Mouse (Mus musculus): Measurements from ENCODE around the gene Tanc2. TPM values are rescaled to one million over a fixed set of nuclear protein-coding genes. Genes with fewer than 3 reads are reported as not detected.

Tanc2 gene
- polyA plus RNA-seq, 1 experiment from 2014 or later = 5.6 TPM

DNA sequence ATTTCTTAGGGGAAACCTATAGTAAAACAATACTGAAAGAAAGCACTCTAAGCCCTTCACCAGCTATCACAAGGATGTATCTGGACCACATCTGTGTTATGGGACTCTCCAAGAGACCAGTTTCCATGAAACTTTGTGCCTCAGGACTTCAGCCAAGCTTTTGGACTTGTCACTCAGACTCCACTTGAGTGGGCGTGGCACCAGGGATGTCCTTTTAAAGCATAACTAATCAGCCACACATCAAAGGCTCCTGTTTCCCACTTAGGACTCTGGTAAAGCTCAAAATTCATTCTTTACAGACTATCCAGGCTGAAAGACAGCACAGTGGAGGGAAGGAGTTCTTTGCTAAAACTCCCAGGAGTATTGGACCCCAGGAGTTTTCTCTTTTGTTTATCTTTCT is 89.2 kb downstream of the Tanc2 start:
- DNase-seq (ENCODE audit: low spot score) = no peak

GRCm38 (mm10) chr11:105684747-105685146 is 95.0 kb downstream of the Tanc2 start:
- no peak overlapping the region for H3K27ac ChIP-seq (replicated peaks; ENCODE audit: low read depth, low read length)
- H3K27me3 ChIP-seq (ENCODE audit: control insufficient read depth, insufficient read depth, low read length) = no peaks in the 10 kb centered on the region
- no peak overlapping the region for H3K4me2 ChIP-seq (ENCODE audit: low read depth, severe bottlenecking)
- ATAC-seq (ENCODE audit: insufficient number of reproducible peaks, low FRiP score, low TSS enrichment, low read depth) (no peak), DNase-seq (ENCODE audit: low spot score) (no peak)
- no peaks in the 10 kb centered on the region for H3K9me3 ChIP-seq (ENCODE audit: control insufficient read depth, low read length)
- no peaks in the 10 kb centered on the region for H3K4me1 ChIP-seq (ENCODE audit: control insufficient read depth, insufficient read depth, low read length)
- H3K9ac ChIP-seq (ENCODE audit: low read length) = no peak overlapping the region
- no peaks in the 10 kb centered on the region for H3K36me3 ChIP-seq (ENCODE audit: control insufficient read depth, insufficient read depth, low read length)
- H3K4me3 ChIP-seq (ENCODE audit: low read depth, low read length) = no peak overlapping the region

More for the DNA sequence above, 89.2 kb downstream of the Tanc2 start:
- Histone ChIP-seq H3K4me3 (ENCODE audit: low read depth, low read length) (no peak overlapping the region), H3K27ac (replicated peaks; ENCODE audit: low read depth, low read length) (no peak overlapping the region), H3K4me1 (ENCODE audit: control insufficient read depth, insufficient read depth, low read length) (no peaks in the 10 kb centered on the region), H3K9ac (ENCODE audit: low read length) (no peak overlapping the region), H3K36me3 (ENCODE audit: control insufficient read depth, insufficient read depth, low read length) (no peaks in the 10 kb centered on the region), H3K27me3 (ENCODE audit: control insufficient read depth, insufficient read depth, low read length) (no peaks in the 10 kb centered on the region), H3K9me3 (ENCODE audit: control insufficient read depth, low read length) (no peaks in the 10 kb centered on the region), H3K4me2 (ENCODE audit: low read depth, severe bottlenecking) (no peak overlapping the region)
- ATAC-seq (ENCODE audit: insufficient number of reproducible peaks, low FRiP score, low TSS enrichment, low read depth) = no peak
- 76% methylated on average over 1 of the region's 1 CpGs for WGBS

DNA sequence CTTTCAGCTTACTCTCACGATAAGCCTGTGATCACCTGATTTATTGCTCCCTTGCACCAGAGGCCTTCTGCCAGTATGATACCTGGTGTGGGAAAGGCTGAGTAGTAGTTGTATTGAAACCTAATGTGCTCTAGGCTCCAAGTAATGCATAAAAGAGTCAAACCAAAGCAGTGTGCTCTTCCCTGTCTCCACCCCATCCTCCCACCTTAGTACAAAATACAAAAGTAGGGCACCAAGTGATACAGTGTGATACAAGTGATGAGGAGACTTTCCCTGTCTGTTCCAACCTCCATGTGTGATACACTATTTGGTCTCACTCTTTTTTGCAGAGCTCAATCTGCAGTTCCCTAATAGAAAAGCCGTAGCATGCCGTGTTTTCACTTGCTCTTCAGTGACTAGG is 110.7 kb downstream of the Tanc2 start:
- WGBS = 63% methylated on average over 3 of the region's 3 CpGs

GRCm38 (mm10) chr11:105719660-105720059 is 129.9 kb downstream of the Tanc2 start:
- no peaks in the 10 kb centered on the region for H3K36me3 ChIP-seq (ENCODE audit: control insufficient read depth, insufficient read depth, low read length)
- DNase-seq (ENCODE audit: low spot score) = no peak
- no peak overlapping the region for H3K9ac ChIP-seq (ENCODE audit: low read length)
- H3K9me3 ChIP-seq (ENCODE audit: control insufficient read depth, low read length) = no peaks in the 10 kb centered on the region
- WGBS = 74% methylated on average over 1 of the region's 1 CpGs
- H3K4me1 ChIP-seq (ENCODE audit: control insufficient read depth, insufficient read depth, low read length) = no peaks in the 10 kb centered on the region
- H3K4me2 ChIP-seq (ENCODE audit: low read depth, severe bottlenecking) = no peak overlapping the region
- ATAC-seq (ENCODE audit: insufficient number of reproducible peaks, low FRiP score, low TSS enrichment, low read depth) = no peak
- no peak overlapping the region for H3K4me3 ChIP-seq (ENCODE audit: low read depth, low read length)
- H3K27ac ChIP-seq (replicated peaks; ENCODE audit: low read depth, low read length) = no peak overlapping the region
- no peaks in the 10 kb centered on the region for H3K27me3 ChIP-seq (ENCODE audit: control insufficient read depth, insufficient read depth, low read length)

More for the DNA sequence above, 110.7 kb downstream of the Tanc2 start:
- DNase-seq (ENCODE audit: low spot score) (no peak), ATAC-seq (ENCODE audit: insufficient number of reproducible peaks, low FRiP score, low TSS enrichment, low read depth) (no peak)
- H3K9me3 ChIP-seq (ENCODE audit: control insufficient read depth, low read length) = no peaks in the 10 kb centered on the region
- no peak overlapping the region for H3K9ac ChIP-seq (ENCODE audit: low read length)
- H3K27ac ChIP-seq (replicated peaks; ENCODE audit: low read depth, low read length) = no peak overlapping the region
- no peaks in the 10 kb centered on the region for H3K36me3 ChIP-seq (ENCODE audit: control insufficient read depth, insufficient read depth, low read length)
- H3K4me2 ChIP-seq (ENCODE audit: low read depth, severe bottlenecking) = no peak overlapping the region
- no peak overlapping the region for H3K4me3 ChIP-seq (ENCODE audit: low read depth, low read length)
- H3K27me3 ChIP-seq (ENCODE audit: control insufficient read depth, insufficient read depth, low read length) = no peaks in the 10 kb centered on the region
- H3K4me1 ChIP-seq (ENCODE audit: control insufficient read depth, insufficient read depth, low read length) = no peaks in the 10 kb centered on the region

DNA sequence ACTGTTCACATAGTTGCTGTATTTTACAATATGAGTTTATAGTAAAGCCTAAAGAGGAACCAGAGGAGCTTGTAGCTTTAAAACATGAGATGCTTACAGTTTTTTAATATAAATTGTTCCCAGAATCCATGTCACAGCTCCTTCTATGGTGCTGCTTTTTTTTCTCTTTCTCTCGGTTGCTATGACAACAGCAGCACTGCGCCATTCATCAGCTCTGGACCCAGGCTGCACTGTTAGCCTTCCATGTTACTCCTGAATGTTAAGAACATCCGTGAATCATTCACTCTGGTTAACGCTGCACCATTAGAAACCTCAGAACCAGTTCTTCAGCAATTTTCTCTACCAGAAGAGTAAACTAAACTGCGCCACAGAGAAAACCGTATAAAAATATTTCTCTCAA is 141.8 kb downstream of the Tanc2 start:
- Histone ChIP-seq H3K36me3 (ENCODE audit: control insufficient read depth, insufficient read depth, low read length) (no peaks in the 10 kb centered on the region), H3K9ac (ENCODE audit: low read length) (no peak overlapping the region), H3K27me3 (ENCODE audit: control insufficient read depth, insufficient read depth, low read length) (no peaks in the 10 kb centered on the region), H3K27ac (replicated peaks; ENCODE audit: low read depth, low read length) (no peak overlapping the region), H3K9me3 (ENCODE audit: control insufficient read depth, low read length) (no peaks in the 10 kb centered on the region), H3K4me2 (ENCODE audit: low read depth, severe bottlenecking) (no peak overlapping the region), H3K4me1 (ENCODE audit: control insufficient read depth, insufficient read depth, low read length) (no peaks in the 10 kb centered on the region), H3K4me3 (ENCODE audit: low read depth, low read length) (no peak overlapping the region)
- no peak for DNase-seq (ENCODE audit: low spot score)
- WGBS = 80% methylated on average over 6 of the region's 6 CpGs
- no peak for ATAC-seq (ENCODE audit: insufficient number of reproducible peaks, low FRiP score, low TSS enrichment, low read depth)

GRCm38 (mm10) chr11:105731989-105732531 is 142.3 kb downstream of the Tanc2 start:
- Histone ChIP-seq H3K9me3 (ENCODE audit: control insufficient read depth, low read length) (no peaks in the 10 kb centered on the region), H3K4me3 (ENCODE audit: low read depth, low read length) (no peak overlapping the region), H3K9ac (ENCODE audit: low read length) (no peak overlapping the region), H3K4me1 (ENCODE audit: control insufficient read depth, insufficient read depth, low read length) (no peaks in the 10 kb centered on the region), H3K27me3 (ENCODE audit: control insufficient read depth, insufficient read depth, low read length) (no peaks in the 10 kb centered on the region), H3K4me2 (ENCODE audit: low read depth, severe bottlenecking) (no peak overlapping the region), H3K27ac (replicated peaks; ENCODE audit: low read depth, low read length) (no peak overlapping the region), H3K36me3 (ENCODE audit: control insufficient read depth, insufficient read depth, low read length) (no peaks in the 10 kb centered on the region)
- WGBS = 62% methylated on average over 4 of the region's 4 CpGs
- ATAC-seq (ENCODE audit: insufficient number of reproducible peaks, low FRiP score, low TSS enrichment, low read depth) = no peak
- DNase-seq (ENCODE audit: low spot score) = no peak

DNA sequence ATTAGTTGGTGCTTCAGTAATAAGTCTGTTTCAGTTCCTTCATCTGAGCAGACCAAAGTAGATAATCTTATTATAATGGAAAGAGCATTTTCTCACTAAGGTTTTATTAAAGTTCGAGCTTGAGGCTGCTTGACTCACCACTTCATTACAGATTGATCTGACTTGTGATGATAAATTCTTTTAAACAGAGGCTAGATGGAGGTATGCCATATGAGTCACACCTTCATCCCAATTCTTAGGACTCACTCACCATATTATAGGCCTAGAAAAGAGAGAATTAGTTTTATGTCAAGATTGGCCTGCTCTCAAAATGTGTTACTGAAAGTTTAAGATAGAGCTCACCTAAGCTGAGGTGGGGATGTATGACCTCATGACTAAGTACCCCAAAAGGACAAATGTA is 153.4 kb downstream of the Tanc2 start:
- no peak overlapping the region for H3K27ac ChIP-seq (replicated peaks; ENCODE audit: low read depth, low read length)
- 82% methylated on average over 1 of the region's 1 CpGs for WGBS
- H3K4me3 ChIP-seq (ENCODE audit: low read depth, low read length) = no peak overlapping the region
- no peak overlapping the region for H3K9ac ChIP-seq (ENCODE audit: low read length)
- H3K4me1 ChIP-seq (ENCODE audit: control insufficient read depth, insufficient read depth, low read length) = no peaks in the 10 kb centered on the region
- H3K36me3 ChIP-seq (ENCODE audit: control insufficient read depth, insufficient read depth, low read length) = no peaks in the 10 kb centered on the region
- DNase-seq (ENCODE audit: low spot score) (no peak), ATAC-seq (ENCODE audit: insufficient number of reproducible peaks, low FRiP score, low TSS enrichment, low read depth) (no peak)
- no peaks in the 10 kb centered on the region for H3K9me3 ChIP-seq (ENCODE audit: control insufficient read depth, low read length)
- no peak overlapping the region for H3K4me2 ChIP-seq (ENCODE audit: low read depth, severe bottlenecking)
- no peaks in the 10 kb centered on the region for H3K27me3 ChIP-seq (ENCODE audit: control insufficient read depth, insufficient read depth, low read length)

- no peaks in the 10 kb centered on the region for H3K27me3 ChIP-seq (ENCODE audit: control insufficient read depth, insufficient read depth, low read length)
- DNase-seq (ENCODE audit: low spot score) = no peak
- ATAC-seq (ENCODE audit: insufficient number of reproducible peaks, low FRiP score, low TSS enrichment, low read depth) = no peak
- H3K36me3 ChIP-seq (ENCODE audit: control insufficient read depth, insufficient read depth, low read length) = no peaks in the 10 kb centered on the region
- no peaks in the 10 kb centered on the region for H3K4me1 ChIP-seq (ENCODE audit: control insufficient read depth, insufficient read depth, low read length)
- no peak overlapping the region for H3K4me3 ChIP-seq (ENCODE audit: low read depth, low read length)
- H3K4me2 ChIP-seq (ENCODE audit: low read depth, severe bottlenecking) = no peak overlapping the region
- H3K27ac ChIP-seq (replicated peaks; ENCODE audit: low read depth, low read length) = no peak overlapping the region
- H3K9ac ChIP-seq (ENCODE audit: low read length) = no peak overlapping the region
- H3K9me3 ChIP-seq (ENCODE audit: control insufficient read depth, low read length) = no peaks in the 10 kb centered on the region
- 86% methylated on average over 2 of the region's 2 CpGs for WGBS
Measured at GRCm38 (mm10) chr11:105749297-105750071, 159.7 kb downstream of the Tanc2 start.

All from limb, embryonic 11.5 days (tissue).